Comparison of ENCODE assay signal across 8 mouse cellular contexts in genomic region chr16:90073510-90073909, GRCm38 (mm10).
A peak's percentile ranks its signal among the peaks of the same experiment; 100 is the strongest.
DNase-seq lines count a peak whose midpoint lies in the region; ATAC-seq and TF ChIP-seq lines count a peak whose summit lies in the region.

No protein-coding gene starts in this region.

- peak; percentile 40 for DNase-seq in R1 (ENCODE audit: low read depth, low spot score)
- peak; percentile 25 for DNase-seq in forelimb bud, embryonic 11.5 days (ENCODE audit: low read depth, low spot score)
- peak; percentile 50 to 69 for DNase-seq in kidney, postnatal 36 days
- no peak for DNase-seq in heart, adult 8-10 months (ENCODE audit: low spot score)
- no peak for DNase-seq in right cerebral cortex, postnatal 25 days

- H3K4me1 ChIP-seq in stomach, embryonic 15.5 days = peaks cover 20% of the 10 kb centered on the region

- TF ChIP-seq CTCF in C2C12 (IDR thresholded peaks at IDR 0.05; ENCODE audit: control insufficient read depth, insufficient read depth, insufficient read length) = no peak

- H3K79me3 ChIP-seq in C2C12 (ENCODE audit: low read depth) = no peaks in the 10 kb centered on the region

- H3ac ChIP-seq in C2C12 (ENCODE audit: control insufficient read depth, insufficient read length, low read depth) = no peak overlapping the region

- no peak overlapping the region for H3K27ac ChIP-seq in stomach, embryonic 15.5 days

- 46% methylated on average over 7 of the region's 7 CpGs for WGBS in stomach, embryonic 15.5 days

- H3K27me3 ChIP-seq in C2C12 (ENCODE audit: control insufficient read depth, insufficient read depth, insufficient read length) = no peaks in the 10 kb centered on the region
- no peaks in the 10 kb centered on the region for H3K27me3 ChIP-seq in stomach, embryonic 15.5 days (replicated peaks)

- ATAC-seq in stomach, embryonic 15.5 days (ENCODE audit: insufficient read depth, low FRiP score, low read depth) = no peak
- ATAC-seq in erythroid progenitor cell, adult 5-6 weeks (replicated peaks; ENCODE audit: low FRiP score, poor library complexity, severe bottlenecking) = no peak

- H3K4me2 ChIP-seq in stomach, embryonic 15.5 days = peak overlapping the region; percentile 42

- H3K4me3 ChIP-seq in C2C12 (ENCODE audit: insufficient read depth, poor library complexity, severe bottlenecking) = no peak overlapping the region
- no peak overlapping the region for H3K4me3 ChIP-seq in stomach, embryonic 15.5 days (replicated peaks)

- no peak overlapping the region for H3K9ac ChIP-seq in stomach, embryonic 15.5 days

- no peaks in the 10 kb centered on the region for H3K36me3 ChIP-seq in C2C12 (ENCODE audit: control insufficient read depth, insufficient read depth)
- no peaks in the 10 kb centered on the region for H3K36me3 ChIP-seq in stomach, embryonic 15.5 days

- H3K9me3 ChIP-seq in stomach, embryonic 15.5 days = no peaks in the 10 kb centered on the region

- H3K79me2 ChIP-seq in C2C12 (ENCODE audit: control insufficient read depth, insufficient read depth) = no peaks in the 10 kb centered on the region

TF ChIP-seq in C2C12, 6 proteins besides CTCF, POLR2A, EP300 and RAD21:
- TF ChIP-seq MAX (IDR thresholded peaks at IDR 0.05) (no peak), CEBPB (IDR thresholded peaks at IDR 0.05; ENCODE audit: low read depth) (peak; percentile 36)

Comparison
In these comparisons a context has a peak if more than half of its experiments do, and no peak if none do; other contexts are left out.
1. DNase-seq: peak in R1 (single experiment), forelimb bud, embryonic 11.5 days (single experiment) and kidney, postnatal 36 days (2 of 2); none in heart, adult 8-10 months (single experiment) and right cerebral cortex, postnatal 25 days (single experiment).